Mouse (Mus musculus): Measurements from ENCODE around the gene Flad1. TPM values are rescaled to one million over a fixed set of nuclear protein-coding genes. Genes with fewer than 3 reads are reported as not detected.
A peak's percentile ranks its signal among the peaks of the same experiment; 100 is the strongest.

Gene Flad1
- polyA plus RNA-seq, 1 experiment: 58.3 TPM

GRCm38 (mm10) chr3:89380291-89380690 is 31.4 kb downstream of the Flad1 start:
- TF ChIP-seq CTCF (IDR thresholded peaks at IDR 0.05; ENCODE audit: borderline replicate concordance, control insufficient read depth, extremely low read depth, insufficient read depth, low read length, poor library complexity): no peak
- no peak for TF ChIP-seq POLR2A (IDR thresholded peaks at IDR 0.05; ENCODE audit: control insufficient read depth, extremely low read depth, insufficient read depth, low read length, poor library complexity)
- peaks cover 51% of the 10 kb centered on the region for H3K4me1 ChIP-seq (replicated peaks; ENCODE audit: control insufficient read depth, insufficient read depth, low read length)
- no peaks in the 10 kb centered on the region; the same call in 1 of the 2 replicates for H3K27me3 ChIP-seq (ENCODE audit: control insufficient read depth, insufficient read depth, low read length)
- no peak for DNase-seq
- H3K27ac ChIP-seq (ENCODE audit: control insufficient read depth, insufficient read depth, low read length): no peak overlapping the region
- H3K4me3 ChIP-seq (ENCODE audit: control insufficient read depth, insufficient read depth, low read length): no peak overlapping the region
- WGBS: 92% methylated on average over 14 of the region's 14 CpGs
- no peaks in the 10 kb centered on the region for H3K36me3 ChIP-seq (ENCODE audit: control insufficient read depth, insufficient read depth, low read length)

- 37% methylated on average over 31 of the region's 31 CpGs for WGBS
- no peak overlapping the region for H3K27ac ChIP-seq (ENCODE audit: control insufficient read depth, insufficient read depth, low read length)
- no peak overlapping the region for H3K4me3 ChIP-seq (ENCODE audit: control insufficient read depth, insufficient read depth, low read length)
- DNase-seq: peak; percentile 41
- no peaks in the 10 kb centered on the region for H3K36me3 ChIP-seq (ENCODE audit: control insufficient read depth, insufficient read depth, low read length)
- no peaks in the 10 kb centered on the region; the same call in 1 of the 2 replicates for H3K27me3 ChIP-seq (ENCODE audit: control insufficient read depth, insufficient read depth, low read length)
- peaks cover 43% of the 10 kb centered on the region for H3K4me1 ChIP-seq (replicated peaks; ENCODE audit: control insufficient read depth, insufficient read depth, low read length)
- TF ChIP-seq POLR2A (IDR thresholded peaks at IDR 0.05; ENCODE audit: control insufficient read depth, extremely low read depth, insufficient read depth, low read length, poor library complexity) (no peak), CTCF (IDR thresholded peaks at IDR 0.05; ENCODE audit: borderline replicate concordance, control insufficient read depth, extremely low read depth, insufficient read depth, low read length, poor library complexity) (no peak)
Measured at GRCm38 (mm10) chr3:89379388-89380131, 32.1 kb downstream of the Flad1 start.

- H3K4me3 ChIP-seq (ENCODE audit: control insufficient read depth, insufficient read depth, low read length): peak overlapping the region; percentile 15; the same call in 1 of the 2 replicates
- no peak overlapping the region for H3K27ac ChIP-seq (ENCODE audit: control insufficient read depth, insufficient read depth, low read length)
- H3K36me3 ChIP-seq (ENCODE audit: control insufficient read depth, insufficient read depth, low read length): no peaks in the 10 kb centered on the region
- WGBS: 5% methylated on average over 29 of the region's 29 CpGs
- peaks cover 33% of the 10 kb centered on the region for H3K4me1 ChIP-seq (replicated peaks; ENCODE audit: control insufficient read depth, insufficient read depth, low read length)
- DNase-seq: peak; percentile 65
- no peaks in the 10 kb centered on the region; the same call in 1 of the 2 replicates for H3K27me3 ChIP-seq (ENCODE audit: control insufficient read depth, insufficient read depth, low read length)
- peak; percentile 96 for TF ChIP-seq CTCF (IDR thresholded peaks at IDR 0.05; ENCODE audit: borderline replicate concordance, control insufficient read depth, extremely low read depth, insufficient read depth, low read length, poor library complexity)
- TF ChIP-seq POLR2A (IDR thresholded peaks at IDR 0.05; ENCODE audit: control insufficient read depth, extremely low read depth, insufficient read depth, low read length, poor library complexity): no peak
Measured at GRCm38 (mm10) chr3:89378394-89379067, 33.1 kb downstream of the Flad1 start.

GRCm38 (mm10) chr3:89377831-89378230 is 33.8 kb downstream of the Flad1 start:
- peaks cover 33% of the 10 kb centered on the region for H3K4me1 ChIP-seq (replicated peaks; ENCODE audit: control insufficient read depth, insufficient read depth, low read length)
- DNase-seq: no peak
- H3K27me3 ChIP-seq (ENCODE audit: control insufficient read depth, insufficient read depth, low read length): no peaks in the 10 kb centered on the region; the same call in 1 of the 2 replicates
- TF ChIP-seq POLR2A (IDR thresholded peaks at IDR 0.05; ENCODE audit: control insufficient read depth, extremely low read depth, insufficient read depth, low read length, poor library complexity): no peak
- no peak for TF ChIP-seq CTCF (IDR thresholded peaks at IDR 0.05; ENCODE audit: borderline replicate concordance, control insufficient read depth, extremely low read depth, insufficient read depth, low read length, poor library complexity)
- no peaks in the 10 kb centered on the region for H3K36me3 ChIP-seq (ENCODE audit: control insufficient read depth, insufficient read depth, low read length)
- 85% methylated on average over 4 of the region's 4 CpGs for WGBS
- no peak overlapping the region for H3K27ac ChIP-seq (ENCODE audit: control insufficient read depth, insufficient read depth, low read length)
- no peak overlapping the region for H3K4me3 ChIP-seq (ENCODE audit: control insufficient read depth, insufficient read depth, low read length)

GRCm38 (mm10) chr3:89373581-89374231 is 38.0 kb downstream of the Flad1 start:
- H3K4me3 ChIP-seq (ENCODE audit: control insufficient read depth, insufficient read depth, low read length): no peak overlapping the region
- WGBS: 65% methylated on average over 5 of the region's 5 CpGs
- DNase-seq: no peak
- no peaks in the 10 kb centered on the region; the same call in 1 of the 2 replicates for H3K27me3 ChIP-seq (ENCODE audit: control insufficient read depth, insufficient read depth, low read length)
- TF ChIP-seq CTCF (IDR thresholded peaks at IDR 0.05; ENCODE audit: borderline replicate concordance, control insufficient read depth, extremely low read depth, insufficient read depth, low read length, poor library complexity): no peak
- no peak for TF ChIP-seq POLR2A (IDR thresholded peaks at IDR 0.05; ENCODE audit: control insufficient read depth, extremely low read depth, insufficient read depth, low read length, poor library complexity)
- peaks cover 9% of the 10 kb centered on the region for H3K4me1 ChIP-seq (replicated peaks; ENCODE audit: control insufficient read depth, insufficient read depth, low read length)
- H3K27ac ChIP-seq (ENCODE audit: control insufficient read depth, insufficient read depth, low read length): no peak overlapping the region
- H3K36me3 ChIP-seq (ENCODE audit: control insufficient read depth, insufficient read depth, low read length): no peaks in the 10 kb centered on the region

- H3K27ac ChIP-seq (ENCODE audit: control insufficient read depth, insufficient read depth, low read length): no peak overlapping the region
- H3K36me3 ChIP-seq (ENCODE audit: control insufficient read depth, insufficient read depth, low read length): no peaks in the 10 kb centered on the region
- 86% methylated on average over 11 of the region's 11 CpGs for WGBS
- no peaks in the 10 kb centered on the region for H3K4me1 ChIP-seq (replicated peaks; ENCODE audit: control insufficient read depth, insufficient read depth, low read length)
- no peak for DNase-seq
- TF ChIP-seq CTCF (IDR thresholded peaks at IDR 0.05; ENCODE audit: borderline replicate concordance, control insufficient read depth, extremely low read depth, insufficient read depth, low read length, poor library complexity) (no peak), POLR2A (IDR thresholded peaks at IDR 0.05; ENCODE audit: control insufficient read depth, extremely low read depth, insufficient read depth, low read length, poor library complexity) (no peak)
- no peak overlapping the region for H3K4me3 ChIP-seq (ENCODE audit: control insufficient read depth, insufficient read depth, low read length)
- no peaks in the 10 kb centered on the region for H3K27me3 ChIP-seq (ENCODE audit: control insufficient read depth, insufficient read depth, low read length)
Measured at GRCm38 (mm10) chr3:89367338-89367737, 44.3 kb downstream of the Flad1 start.
